ENCODE assay signal across 22 mouse cellular contexts in the genomic region with DNA sequence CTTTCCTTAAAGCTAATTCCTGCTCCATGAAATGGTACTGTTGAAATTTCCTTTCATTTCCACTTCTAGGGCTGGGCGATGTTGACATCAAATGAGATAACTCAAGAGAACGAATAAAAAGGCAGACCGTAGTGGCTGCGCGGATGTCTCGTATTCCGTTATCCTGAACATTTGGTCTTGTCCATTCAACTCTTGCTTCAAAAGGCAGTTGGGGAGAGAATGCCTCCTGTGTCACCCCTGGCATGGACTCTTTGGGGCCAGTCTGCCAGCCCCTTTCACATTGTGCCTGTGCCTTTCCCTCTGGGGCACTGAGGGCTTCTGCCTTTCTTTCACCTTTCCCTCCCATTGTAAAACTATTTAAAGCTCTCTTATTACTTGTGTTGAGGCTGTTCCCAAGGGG.
A peak's percentile ranks its signal among the peaks of the same experiment; 100 is the strongest.
DNase-seq lines count a peak whose midpoint lies in the region; ATAC-seq and TF ChIP-seq lines count a peak whose summit lies in the region.
"Had no signal": no experiment of that assay in that cellular context is flagged by ENCODE, and none has a peak within 500 bp of the region (broad histone marks: within the 10 kb centered on the region; RNA-seq: fewer than 3 reads in every experiment).

No protein-coding gene starts in this region.

- DNase-seq in heart, adult 11 months, result peak; percentile 67
- DNase-seq in heart, embryonic 10.5 days (ENCODE audit: low spot score), result no peak
- no peak for DNase-seq in hindbrain, embryonic 10.5 days (ENCODE audit: low spot score)
- peak; percentile 12 for DNase-seq in hindbrain, postnatal 0 days (ENCODE audit: low spot score)
- DNase-seq in midbrain, embryonic 11.5 days (ENCODE audit: low spot score, missing footprints), result peak; percentile 67
- DNase-seq in midbrain, postnatal 0 days (ENCODE audit: low spot score), result no peak
- DNase-seq: adrenal gland, adult 2 months; adrenal gland, adult 8-10 months; adrenal gland, postnatal 10 days; adrenal gland, postnatal 14 days; adrenal gland, postnatal 25 days; adrenal gland, postnatal 36 days; B cell, adult 2 months; cerebellum, adult 11 months; cerebellum, adult 11-12 months had no signal

- H3K9me3 ChIP-seq in heart, embryonic 10.5 days, result no peaks in the 10 kb centered on the region
- H3K9me3 ChIP-seq in hindbrain, embryonic 15.5 days, result no peaks in the 10 kb centered on the region
- H3K9me3 ChIP-seq in hindbrain, embryonic 10.5 days, result no peaks in the 10 kb centered on the region
- H3K9me3 ChIP-seq in hindbrain, postnatal 0 days (ENCODE audit: low read length), result no peaks in the 10 kb centered on the region
- 0 out of 2 replicates have a peak, but pooled peaks cover 5% of the 10 kb centered on the region for H3K9me3 ChIP-seq in hindbrain, embryonic 12.5 days (replicated peaks)
- no peaks in the 10 kb centered on the region for H3K9me3 ChIP-seq in midbrain, embryonic 11.5 days (ENCODE audit: control insufficient read depth, low read length)
- no peaks in the 10 kb centered on the region for H3K9me3 ChIP-seq in midbrain, postnatal 0 days (ENCODE audit: low read length)

- H3K36me3 ChIP-seq in heart, embryonic 10.5 days, result no peaks in the 10 kb centered on the region
- H3K36me3 ChIP-seq in hindbrain, embryonic 15.5 days, result no peaks in the 10 kb centered on the region
- no peaks in the 10 kb centered on the region for H3K36me3 ChIP-seq in hindbrain, embryonic 10.5 days
- no peaks in the 10 kb centered on the region for H3K36me3 ChIP-seq in hindbrain, postnatal 0 days (ENCODE audit: insufficient read depth, low read length)
- no peaks in the 10 kb centered on the region for H3K36me3 ChIP-seq in hindbrain, embryonic 12.5 days
- H3K36me3 ChIP-seq in midbrain, embryonic 11.5 days (ENCODE audit: control insufficient read depth, insufficient read depth, low read length), result no peaks in the 10 kb centered on the region
- no peaks in the 10 kb centered on the region for H3K36me3 ChIP-seq in midbrain, postnatal 0 days (ENCODE audit: insufficient read depth, low read length)
- H3K36me3 ChIP-seq: G1E had no signal

- H3K4me1 ChIP-seq in heart, embryonic 10.5 days, result peaks cover 7% of the 10 kb centered on the region; the same call in 1 of the 2 replicates
- H3K4me1 ChIP-seq in hindbrain, embryonic 15.5 days (replicated peaks), result peaks cover 23% of the 10 kb centered on the region
- H3K4me1 ChIP-seq in hindbrain, embryonic 10.5 days (replicated peaks), result peaks cover 26% of the 10 kb centered on the region
- H3K4me1 ChIP-seq in hindbrain, postnatal 0 days (ENCODE audit: insufficient read depth, low read length), result peaks cover 7% of the 10 kb centered on the region
- peaks cover 22% of the 10 kb centered on the region for H3K4me1 ChIP-seq in hindbrain, embryonic 12.5 days
- peaks cover 8% of the 10 kb centered on the region for H3K4me1 ChIP-seq in midbrain, embryonic 11.5 days (ENCODE audit: control insufficient read depth, insufficient read depth, low read length)
- H3K4me1 ChIP-seq in midbrain, postnatal 0 days (ENCODE audit: insufficient read depth, low read length), result peaks cover 5% of the 10 kb centered on the region; the same call in 1 of the 2 replicates

- H3K9ac ChIP-seq in hindbrain, embryonic 15.5 days, result no peak overlapping the region
- H3K9ac ChIP-seq in hindbrain, postnatal 0 days (replicated peaks; ENCODE audit: low read length), result no peak overlapping the region
- no peak overlapping the region for H3K9ac ChIP-seq in hindbrain, embryonic 12.5 days
- no peak overlapping the region for H3K9ac ChIP-seq in midbrain, embryonic 11.5 days (ENCODE audit: low read length)
- no peak overlapping the region for H3K9ac ChIP-seq in midbrain, postnatal 0 days (replicated peaks; ENCODE audit: low read length, poor library complexity, severe bottlenecking)

- 0 out of 2 replicates have a peak, but pooled peaks cover 5% of the 10 kb centered on the region for H3K27me3 ChIP-seq in heart, embryonic 10.5 days (ENCODE audit: insufficient read depth, poor library complexity, severe bottlenecking)
- no peaks in the 10 kb centered on the region for H3K27me3 ChIP-seq in hindbrain, embryonic 15.5 days
- H3K27me3 ChIP-seq in hindbrain, embryonic 10.5 days (ENCODE audit: insufficient read depth, poor library complexity, severe bottlenecking), result peaks cover 3% of the 10 kb centered on the region; the same call in 1 of the 2 replicates
- H3K27me3 ChIP-seq in hindbrain, postnatal 0 days (ENCODE audit: insufficient read depth, low read length), result no peaks in the 10 kb centered on the region
- H3K27me3 ChIP-seq in hindbrain, embryonic 12.5 days, result no peaks in the 10 kb centered on the region
- H3K27me3 ChIP-seq in midbrain, embryonic 11.5 days (ENCODE audit: control insufficient read depth, insufficient read depth, low read length), result no peaks in the 10 kb centered on the region; the same call in 1 of the 2 replicates
- H3K27me3 ChIP-seq in midbrain, postnatal 0 days (ENCODE audit: insufficient read depth, low read length), result no peaks in the 10 kb centered on the region
- H3K27me3 ChIP-seq: CH12.LX, Patski had no signal

- no peak for ATAC-seq in hindbrain, embryonic 15.5 days (ENCODE audit: low FRiP score, low read depth)
- ATAC-seq in hindbrain, postnatal 0 days, result no peak
- ATAC-seq in hindbrain, embryonic 12.5 days (ENCODE audit: low FRiP score), result no peak
- no peak for ATAC-seq in midbrain, embryonic 11.5 days (ENCODE audit: low FRiP score)
- ATAC-seq in midbrain, postnatal 0 days (ENCODE audit: low FRiP score), result no peak
- ATAC-seq: activated CD4-positive, CD25-positive, alpha-beta regulatory T cell, adult 4 months; CD4-positive, CD25-positive, alpha-beta regulatory T cell, adult 4 months; Patski had no signal

- H3K27ac ChIP-seq in heart, embryonic 10.5 days, result no peak overlapping the region
- 0 out of 2 replicates have a peak overlapping the region, but pooled peaks have one; percentile 0 for H3K27ac ChIP-seq in hindbrain, embryonic 15.5 days (replicated peaks)
- no peak overlapping the region for H3K27ac ChIP-seq in hindbrain, embryonic 10.5 days
- no peak overlapping the region for H3K27ac ChIP-seq in hindbrain, postnatal 0 days
- H3K27ac ChIP-seq in hindbrain, embryonic 12.5 days, result no peak overlapping the region
- H3K27ac ChIP-seq in midbrain, embryonic 11.5 days (ENCODE audit: low read depth, low read length), result no peak overlapping the region
- H3K27ac ChIP-seq in midbrain, postnatal 0 days (ENCODE audit: low read depth, low read length), result no peak overlapping the region

- no peak overlapping the region for H3K4me3 ChIP-seq in heart, embryonic 10.5 days
- no peak overlapping the region for H3K4me3 ChIP-seq in hindbrain, embryonic 15.5 days
- no peak overlapping the region for H3K4me3 ChIP-seq in hindbrain, embryonic 10.5 days
- H3K4me3 ChIP-seq in hindbrain, postnatal 0 days (ENCODE audit: low read length), result no peak overlapping the region
- H3K4me3 ChIP-seq in hindbrain, embryonic 12.5 days, result no peak overlapping the region
- H3K4me3 ChIP-seq in midbrain, embryonic 11.5 days (ENCODE audit: low read depth, low read length), result no peak overlapping the region
- no peak overlapping the region for H3K4me3 ChIP-seq in midbrain, postnatal 0 days (ENCODE audit: low read depth, low read length)

- TF ChIP-seq CTCF in hindbrain, postnatal 0 days (IDR thresholded peaks at IDR 0.05; ENCODE audit: low read depth), result no peak
- TF ChIP-seq CTCF in midbrain, postnatal 0 days (IDR thresholded peaks at IDR 0.05), result no peak

- 91% methylated on average over 7 of the region's 7 CpGs for WGBS in heart, embryonic 10.5 days
- 79% methylated on average over 7 of the region's 7 CpGs for WGBS in hindbrain, embryonic 15.5 days
- 82% methylated on average over 7 of the region's 7 CpGs for WGBS in hindbrain, embryonic 10.5 days
- 76% methylated on average over 7 of the region's 7 CpGs for WGBS in hindbrain, postnatal 0 days
- WGBS in hindbrain, embryonic 12.5 days, result 86% methylated on average over 7 of the region's 7 CpGs
- WGBS in midbrain, embryonic 11.5 days, result 90% methylated on average over 7 of the region's 7 CpGs
- 79% methylated on average over 7 of the region's 7 CpGs for WGBS in midbrain, postnatal 0 days

- no peak overlapping the region for H3K4me2 ChIP-seq in hindbrain, embryonic 15.5 days
- H3K4me2 ChIP-seq in hindbrain, postnatal 0 days (ENCODE audit: low read depth, low read length), result no peak overlapping the region
- H3K4me2 ChIP-seq in hindbrain, embryonic 12.5 days (replicated peaks), result no peak overlapping the region
- H3K4me2 ChIP-seq in midbrain, embryonic 11.5 days, result no peak overlapping the region
- H3K4me2 ChIP-seq in midbrain, postnatal 0 days (ENCODE audit: low read depth, low read length, poor library complexity, severe bottlenecking), result no peak overlapping the region

Comparison
In these comparisons a context has a peak if more than half of its experiments do, and no peak if none do; other contexts are left out.
1. DNase-seq: peak in heart, adult 11 months (single experiment), hindbrain, postnatal 0 days (single experiment) and midbrain, embryonic 11.5 days (single experiment); none in heart, embryonic 10.5 days (single experiment), hindbrain, embryonic 10.5 days (single experiment) and midbrain, postnatal 0 days (single experiment).